Mouse (Mus musculus) spleen, adult 2 months (tissue): ENCODE measurements around the gene Fam171a2. TPM values are rescaled to one million over a fixed set of nuclear protein-coding genes. Genes with fewer than 3 reads are reported as not detected.

Experiments used
- DNase-seq, 2 experiments: peaks; one replicate each; pipeline versions ENCODE4 v3.0.0 to v3.0.0-alpha.2; 2012 to 2021; ENCODE audit warnings: low spot score in 2 of 2, low read depth in 1 of 2
- H3K27ac ChIP-seq: fragments of 200-500 bp; 2 replicates; pipeline ENCODE4 v1.5.1; 2012; ENCODE audit warnings: low read length, inconsistent platforms; ENCODE audit not compliant: insufficient read depth
- H3K27me3 ChIP-seq: fragments of 200-500 bp; 2 replicates; pipeline ENCODE4 v1.6.1; 2012; ENCODE audit warnings: mild to moderate bottlenecking, moderate library complexity, low read length, inconsistent platforms; ENCODE audit not compliant: control insufficient read depth, insufficient read depth
- H3K36me3 ChIP-seq: fragments of 200-500 bp; 2 replicates; pipeline ENCODE4 v1.6.1; 2012; ENCODE audit warnings: mild to moderate bottlenecking, low read length, inconsistent platforms; ENCODE audit not compliant: control insufficient read depth, insufficient read depth
- H3K4me1 ChIP-seq: fragments of 200-500 bp; 2 replicates; pipeline ENCODE4 v1.6.1; 2011; ENCODE audit warnings: inconsistent platforms; ENCODE audit not compliant: control insufficient read depth, insufficient read depth, insufficient read length
- H3K4me3 ChIP-seq: fragments of 200-500 bp; 2 replicates; pipeline ENCODE4 v1.5.1; 2011; ENCODE audit warnings: mild to moderate bottlenecking, inconsistent platforms; ENCODE audit not compliant: insufficient read depth, insufficient read length; ENCODE audit errors: extremely low read depth
- CTCF ChIP-seq: fragments of 200-500 bp; IDR thresholded peaks from 2 replicates; pipeline ENCODE4 v1.5.1; 2011; ENCODE audit warnings: mild to moderate bottlenecking, inconsistent platforms; ENCODE audit not compliant: insufficient read depth, insufficient read length, insufficient replicate concordance; ENCODE audit errors: extremely low read depth
- POLR2A ChIP-seq: fragments of 200-500 bp; IDR thresholded peaks from 2 replicates; pipeline ENCODE4 v1.6.1; 2011; ENCODE audit warnings: low read depth, low read length, inconsistent platforms
- WGBS: fragments of 180-500 bp; shearing (Covaris S2); methylation state at CpG from one replicate; pipeline ENCODE4 v1.1.7; 2018; 5-methylcytosine and 5-hydroxymethylcytosine counted together
- polyA plus RNA-seq: library from polyadenylated mRNA; depleted of rRNA; stranded (reverse); fragments of >200 nt; gene quantifications from 2 replicates; pipeline ENCODE4 v1.2.3, GENCODE M21; 2012

Fam171a2 gene
- polyA plus RNA-seq, 1 experiment = 5.2 TPM

- TF ChIP-seq CTCF = peak; percentile 14; the same call in 1 of the 2 replicates
- no peak for TF ChIP-seq POLR2A
- Histone ChIP-seq H3K4me1 (peaks cover 10% of the 10 kb centered on the region), H3K27me3 (peaks cover 10% of the 10 kb centered on the region), H3K27ac (no peak overlapping the region), H3K36me3 (no peaks in the 10 kb centered on the region), H3K4me3 (peak overlapping the region; percentile 44; the same call in 1 of the 2 replicates)
- under 1% methylated on average over 40 of the region's 40 CpGs for WGBS
- peak in 1 of 2 experiments; percentile 9 for DNase-seq
Measured at GRCm38 (mm10) chr11:102455740-102456396, 8.4 kb upstream of the Fam171a2 start.

GRCm38 (mm10) chr11:102453131-102453530 lies 5.6 kb upstream of the Fam171a2 start:
- Histone ChIP-seq H3K36me3 (no peaks in the 10 kb centered on the region), H3K27me3 (peaks cover 12% of the 10 kb centered on the region), H3K4me3 (no peak overlapping the region), H3K4me1 (peaks cover 10% of the 10 kb centered on the region), H3K27ac (no peak overlapping the region)
- WGBS = 52% methylated on average over 10 of the region's 10 CpGs
- no peak for DNase-seq
- TF ChIP-seq POLR2A (no peak), CTCF (no peak)

- Histone ChIP-seq H3K4me1 (peaks cover 6% of the 10 kb centered on the region; the same call in 1 of the 2 replicates), H3K4me3 (no peak overlapping the region), H3K36me3 (no peaks in the 10 kb centered on the region), H3K27ac (no peak overlapping the region), H3K27me3 (peaks cover 20% of the 10 kb centered on the region)
- no peak for DNase-seq
- 71% methylated on average over 17 of the region's 17 CpGs for WGBS
- TF ChIP-seq CTCF (no peak), POLR2A (no peak)
Measured at GRCm38 (mm10) chr11:102449043-102450008, 1.8 kb upstream of the Fam171a2 start.

GRCm38 (mm10) chr11:102448327-102448726 lies 845 bp upstream of the Fam171a2 start:
- no peak for DNase-seq
- Histone ChIP-seq H3K27ac (no peak overlapping the region), H3K4me1 (peaks cover 6% of the 10 kb centered on the region; the same call in 1 of the 2 replicates), H3K36me3 (no peaks in the 10 kb centered on the region), H3K27me3 (peaks cover 19% of the 10 kb centered on the region), H3K4me3 (no peak overlapping the region)
- WGBS = 36% methylated on average over 8 of the region's 8 CpGs
- TF ChIP-seq CTCF (no peak), POLR2A (no peak)

- H3K27me3 ChIP-seq = peaks cover 19% of the 10 kb centered on the region
Measured at GRCm38 (mm10) chr11:102446581-102447461, 661 bp downstream of the Fam171a2 start.

GRCm38 (mm10) chr11:102445891-102446361 lies 1.6 kb downstream of the Fam171a2 start:
- Histone ChIP-seq H3K36me3 (no peaks in the 10 kb centered on the region), H3K27me3 (peaks cover 19% of the 10 kb centered on the region), H3K4me3 (no peak overlapping the region), H3K27ac (no peak overlapping the region), H3K4me1 (peaks cover 6% of the 10 kb centered on the region; the same call in 1 of the 2 replicates)
- WGBS = 61% methylated on average over 7 of the region's 7 CpGs
- DNase-seq = no peak
- no peak for TF ChIP-seq CTCF

More at GRCm38 (mm10) chr11:102446581-102447461, 661 bp downstream of the Fam171a2 start:
- no peak for DNase-seq
- Histone ChIP-seq H3K36me3 (no peaks in the 10 kb centered on the region), H3K4me1 (peaks cover 6% of the 10 kb centered on the region; the same call in 1 of the 2 replicates), H3K4me3 (peak overlapping the region; percentile 54), H3K27ac (no peak overlapping the region)
- no peak for TF ChIP-seq POLR2A
- TF ChIP-seq CTCF = no peak
- 3% methylated on average over 45 of the region's 49 CpGs for WGBS
